Mouse (Mus musculus): ENCODE measurements at regions not wholly inside any gene's neighbourhood (a gene's known extent, or its start where the extent isn't known, plus 50 kb on each side); places are given as distances from the start of the nearest gene placed in this dataset.

GRCm38 (mm10) chr2:50569502-50570285 is 273.1 kb upstream of the Mmadhc start:
- TF ChIP-seq SRF (IDR thresholded peaks at IDR 0.05; ENCODE audit: control insufficient read depth, insufficient read length, low read depth) (no peak), TCF12 (IDR thresholded peaks at IDR 0.05; ENCODE audit: insufficient read depth, poor library complexity, severe bottlenecking) (no peak), MAX (IDR thresholded peaks at IDR 0.05; ENCODE audit: low read depth) (no peak), USF1 (IDR thresholded peaks at IDR 0.05; ENCODE audit: low read depth) (no peak), POLR2AphosphoS2 (IDR thresholded peaks at IDR 0.05; ENCODE audit: insufficient read length, low read depth) (no peak), CEBPB (IDR thresholded peaks at IDR 0.05; ENCODE audit: insufficient read depth, poor library complexity, severe bottlenecking) (no peak), TCF3 (IDR thresholded peaks at IDR 0.05; ENCODE audit: insufficient read length, low read depth) (no peak), REST (IDR thresholded peaks at IDR 0.05; ENCODE audit: insufficient read depth, insufficient read length) (no peak), MYOG (IDR thresholded peaks at IDR 0.05; ENCODE audit: control insufficient read depth in 1 of 3, insufficient read depth in 1 of 3, insufficient read length in 2 of 3, low read depth in 2 of 3) (no peak), MYOD1 (IDR thresholded peaks at IDR 0.05; ENCODE audit: control insufficient read depth in 1 of 3, insufficient read length in 2 of 3, low read depth in 2 of 3) (no peak), E2F4 (IDR thresholded peaks at IDR 0.05; ENCODE audit: insufficient read depth) (no peak), POLR2A (IDR thresholded peaks at IDR 0.05; ENCODE audit: insufficient read length, low read depth) (no peak)
- H3K27me3 ChIP-seq (ENCODE audit: control insufficient read depth, insufficient read depth, insufficient read length) = no peaks in the 10 kb centered on the region
- no peaks in the 10 kb centered on the region for H3K36me3 ChIP-seq (ENCODE audit: control insufficient read depth, insufficient read depth)
- no peak overlapping the region for H3K4me3 ChIP-seq
- no peak overlapping the region for H3ac ChIP-seq (ENCODE audit: control insufficient read depth, insufficient read length)
- H3K79me2 ChIP-seq (ENCODE audit: control insufficient read depth, insufficient read depth) = no peaks in the 10 kb centered on the region
- H3K4me2 ChIP-seq (ENCODE audit: low read depth) = no peak overlapping the region

DNA sequence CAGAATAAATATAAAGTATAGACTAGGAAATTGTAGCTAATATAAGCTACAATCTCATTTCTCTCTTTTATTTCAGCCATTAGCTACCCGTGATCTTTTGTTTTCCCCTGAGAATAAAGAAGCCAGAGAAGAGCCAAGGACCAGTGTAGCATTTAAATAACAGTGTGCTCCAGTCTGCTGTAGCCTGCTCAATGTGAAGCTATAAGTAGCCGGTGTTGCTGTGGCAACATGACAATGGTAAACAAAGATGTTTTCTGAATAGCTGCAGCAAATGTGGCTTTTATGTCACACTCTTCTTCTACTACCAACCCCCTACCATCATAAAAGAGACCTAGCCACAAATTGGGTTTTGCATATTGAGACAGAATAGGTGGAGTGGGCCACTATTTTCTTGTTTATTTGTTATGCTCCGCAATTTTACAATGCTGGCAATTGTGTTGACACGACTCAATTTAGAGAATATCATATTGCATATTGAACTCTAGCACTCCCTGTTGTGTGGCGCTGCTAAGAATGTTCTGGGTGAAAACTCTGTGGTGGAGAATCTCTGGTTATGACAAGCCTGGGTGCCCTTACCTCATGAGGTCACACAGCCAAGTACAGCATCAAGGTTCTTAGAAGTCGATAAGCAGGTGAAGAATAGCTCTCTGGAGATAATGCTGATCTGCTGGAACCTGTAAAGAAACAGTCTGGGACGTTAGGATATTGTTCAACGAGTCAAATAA is 272.3 kb upstream of the Mmadhc start:
- TF ChIP-seq TCF12 (IDR thresholded peaks at IDR 0.05; ENCODE audit: insufficient read depth, poor library complexity, severe bottlenecking) (no peak), E2F4 (IDR thresholded peaks at IDR 0.05; ENCODE audit: insufficient read depth) (no peak), USF1 (IDR thresholded peaks at IDR 0.05; ENCODE audit: low read depth) (no peak), POLR2AphosphoS2 (IDR thresholded peaks at IDR 0.05; ENCODE audit: insufficient read length, low read depth) (no peak), TCF3 (IDR thresholded peaks at IDR 0.05; ENCODE audit: insufficient read length, low read depth) (no peak), CEBPB (IDR thresholded peaks at IDR 0.05; ENCODE audit: insufficient read depth, poor library complexity, severe bottlenecking) (no peak), MYOG (IDR thresholded peaks at IDR 0.05; ENCODE audit: control insufficient read depth in 1 of 3, insufficient read depth in 1 of 3, insufficient read length in 2 of 3, low read depth in 2 of 3) (no peak), SRF (IDR thresholded peaks at IDR 0.05; ENCODE audit: control insufficient read depth, insufficient read length, low read depth) (no peak)
- H3K36me3 ChIP-seq (ENCODE audit: control insufficient read depth, insufficient read depth) = no peaks in the 10 kb centered on the region
- H3K79me2 ChIP-seq (ENCODE audit: control insufficient read depth, insufficient read depth) = no peaks in the 10 kb centered on the region
- no peak overlapping the region for H3K4me3 ChIP-seq
- H3K4me2 ChIP-seq (ENCODE audit: low read depth) = no peak overlapping the region
- H3ac ChIP-seq (ENCODE audit: control insufficient read depth, insufficient read length) = no peak overlapping the region
- H3K27me3 ChIP-seq (ENCODE audit: control insufficient read depth, insufficient read depth, insufficient read length) = no peaks in the 10 kb centered on the region

DNA sequence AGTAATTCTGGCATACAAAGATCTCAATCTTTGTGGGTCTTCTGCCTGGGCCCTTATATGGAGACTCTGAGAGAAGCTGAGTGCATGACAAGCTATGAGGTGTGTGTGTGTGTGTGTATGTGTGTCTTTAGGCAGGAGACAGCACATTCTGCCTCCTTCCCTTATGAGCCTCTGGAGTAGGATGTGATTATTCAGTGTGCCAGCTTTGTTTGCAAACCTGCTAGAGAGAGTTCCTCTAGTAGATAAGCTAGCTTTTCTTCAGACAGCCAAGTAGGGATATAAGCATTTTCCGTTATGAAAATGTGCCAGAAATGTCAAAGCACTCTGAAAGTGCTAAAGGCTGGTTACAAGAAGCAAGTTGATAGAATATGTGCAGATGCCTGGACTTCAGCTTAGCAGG is 270.9 kb upstream of the Mmadhc start:
- Histone ChIP-seq H3ac (ENCODE audit: control insufficient read depth, insufficient read length) (no peak overlapping the region), H3K4me3 (no peak overlapping the region), H3K4me2 (ENCODE audit: low read depth) (no peak overlapping the region), H3K36me3 (ENCODE audit: control insufficient read depth, insufficient read depth) (no peaks in the 10 kb centered on the region), H3K27me3 (ENCODE audit: control insufficient read depth, insufficient read depth, insufficient read length) (no peaks in the 10 kb centered on the region), H3K79me2 (ENCODE audit: control insufficient read depth, insufficient read depth) (no peaks in the 10 kb centered on the region)
- TF ChIP-seq CEBPB (IDR thresholded peaks at IDR 0.05; ENCODE audit: insufficient read depth, poor library complexity, severe bottlenecking) = no peak
- no peak for TF ChIP-seq POLR2AphosphoS2 (IDR thresholded peaks at IDR 0.05; ENCODE audit: insufficient read length, low read depth)
- TF ChIP-seq MYOD1 (IDR thresholded peaks at IDR 0.05; ENCODE audit: control insufficient read depth in 1 of 3, insufficient read length in 2 of 3, low read depth in 2 of 3) = no peak
- no peak for TF ChIP-seq TCF12 (IDR thresholded peaks at IDR 0.05; ENCODE audit: insufficient read depth, poor library complexity, severe bottlenecking)
- no peak for TF ChIP-seq TCF3 (IDR thresholded peaks at IDR 0.05; ENCODE audit: insufficient read length, low read depth)
- TF ChIP-seq POLR2A (IDR thresholded peaks at IDR 0.05; ENCODE audit: insufficient read length, low read depth) = no peak
- TF ChIP-seq SRF (IDR thresholded peaks at IDR 0.05; ENCODE audit: control insufficient read depth, insufficient read length, low read depth) = no peak
- TF ChIP-seq MYOG (IDR thresholded peaks at IDR 0.05; ENCODE audit: control insufficient read depth in 1 of 3, insufficient read depth in 1 of 3, insufficient read length in 2 of 3, low read depth in 2 of 3) = no peak
- TF ChIP-seq MAX (IDR thresholded peaks at IDR 0.05; ENCODE audit: low read depth) = no peak
- TF ChIP-seq REST (IDR thresholded peaks at IDR 0.05; ENCODE audit: insufficient read depth, insufficient read length) = no peak
- no peak for TF ChIP-seq E2F4 (IDR thresholded peaks at IDR 0.05; ENCODE audit: insufficient read depth)
- TF ChIP-seq USF1 (IDR thresholded peaks at IDR 0.05; ENCODE audit: low read depth) = no peak

- no peak for TF ChIP-seq POLR2AphosphoS2 (IDR thresholded peaks at IDR 0.05; ENCODE audit: insufficient read length, low read depth)
- no peak for TF ChIP-seq CEBPB (IDR thresholded peaks at IDR 0.05; ENCODE audit: insufficient read depth, poor library complexity, severe bottlenecking)
- TF ChIP-seq TCF12 (IDR thresholded peaks at IDR 0.05; ENCODE audit: insufficient read depth, poor library complexity, severe bottlenecking) = no peak
- no peak for TF ChIP-seq SRF (IDR thresholded peaks at IDR 0.05; ENCODE audit: control insufficient read depth, insufficient read length, low read depth)
- no peak for TF ChIP-seq REST (IDR thresholded peaks at IDR 0.05; ENCODE audit: insufficient read depth, insufficient read length)
- TF ChIP-seq POLR2A (IDR thresholded peaks at IDR 0.05; ENCODE audit: insufficient read length, low read depth) = no peak
- no peak for TF ChIP-seq USF1 (IDR thresholded peaks at IDR 0.05; ENCODE audit: low read depth)
- no peak for TF ChIP-seq E2F4 (IDR thresholded peaks at IDR 0.05; ENCODE audit: insufficient read depth)
- TF ChIP-seq MYOD1 (IDR thresholded peaks at IDR 0.05; ENCODE audit: control insufficient read depth in 1 of 3, insufficient read length in 2 of 3, low read depth in 2 of 3) = no peak
- no peak for TF ChIP-seq MYOG (IDR thresholded peaks at IDR 0.05; ENCODE audit: control insufficient read depth in 1 of 3, insufficient read depth in 1 of 3, insufficient read length in 2 of 3, low read depth in 2 of 3)
- TF ChIP-seq TCF3 (IDR thresholded peaks at IDR 0.05; ENCODE audit: insufficient read length, low read depth) = no peak
- TF ChIP-seq MAX (IDR thresholded peaks at IDR 0.05; ENCODE audit: low read depth) = no peak
- no peaks in the 10 kb centered on the region for H3K27me3 ChIP-seq (ENCODE audit: control insufficient read depth, insufficient read depth, insufficient read length)
- no peaks in the 10 kb centered on the region for H3K36me3 ChIP-seq (ENCODE audit: control insufficient read depth, insufficient read depth)
Measured at GRCm38 (mm10) chr2:50554031-50554430, 257.4 kb upstream of the Mmadhc start.

More at GRCm38 (mm10) chr2:50554031-50554430, 257.4 kb upstream of the Mmadhc start:
- Histone ChIP-seq H3K4me2 (ENCODE audit: low read depth) (no peak overlapping the region), H3K4me3 (no peak overlapping the region), H3ac (ENCODE audit: control insufficient read depth, insufficient read length) (no peak overlapping the region), H3K79me2 (ENCODE audit: control insufficient read depth, insufficient read depth) (no peaks in the 10 kb centered on the region)

All from myocyte (in vitro differentiated cells).